Mouse (Mus musculus) granulocyte monocyte progenitor cell, adult 5-6 weeks (primary cell): Measurements from ENCODE around the gene Rabac1. TPM values are rescaled to one million over a fixed set of nuclear protein-coding genes. Genes with fewer than 3 reads are reported as not detected.
A peak's percentile ranks its signal among the peaks of the same experiment; 100 is the strongest.

Experiments used
- ATAC-seq: replicated peaks from 2 replicates; pipeline ENCODE4 v1.8.0; 2016; ENCODE audit warnings: mild to moderate bottlenecking, moderate TSS enrichment, inconsistent platforms; ENCODE audit not compliant: poor library complexity, severe bottlenecking
- total RNA-seq, 2 experiments: library from RNA; stranded (forward) in 1 of 2; stranded (reverse) in 1 of 2; fragments of 200-712, 200-1000 nt in 1 of 2; fragments of >200 nt in 1 of 2; fragmentation: Nextera tagmentation in 1 of 2; gene quantifications; 2 replicates each; pipeline ENCODE4 v1.2.3; 2014 to 2017

Rabac1 gene
- total RNA-seq (2014; fragmentation: Nextera tagmentation) (112 and 164 TPM in 2 replicates), total RNA-seq (2017) (118 and 121 TPM in 2 replicates)

GRCm38 (mm10) chr7:24971972-24972893 is at the start of gene Rabac1:
Rabac1 (minus strand) TSS chr7:24972754.
- peak; percentile 89 for ATAC-seq

DNA sequence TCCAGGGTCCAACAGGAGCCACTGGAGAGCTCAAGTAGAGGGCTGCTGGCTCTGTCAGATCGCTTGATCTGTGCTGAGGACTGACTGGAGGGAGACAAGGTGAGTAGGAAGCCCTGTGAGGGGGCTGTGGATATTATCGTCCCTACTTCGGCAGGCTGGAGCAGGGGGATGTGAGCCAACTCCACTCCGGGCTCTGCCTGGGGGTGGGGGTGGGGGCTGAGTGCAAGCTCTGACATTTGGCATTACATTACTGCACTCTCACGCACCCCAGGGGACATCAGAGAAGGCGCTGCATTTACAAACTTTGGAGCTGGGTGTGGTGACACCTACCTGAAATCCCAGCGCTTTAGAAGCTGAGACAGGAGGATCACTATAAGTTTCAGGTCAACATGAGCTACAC is 39.0 kb upstream of the Rabac1 start:
- no peak for ATAC-seq

DNA sequence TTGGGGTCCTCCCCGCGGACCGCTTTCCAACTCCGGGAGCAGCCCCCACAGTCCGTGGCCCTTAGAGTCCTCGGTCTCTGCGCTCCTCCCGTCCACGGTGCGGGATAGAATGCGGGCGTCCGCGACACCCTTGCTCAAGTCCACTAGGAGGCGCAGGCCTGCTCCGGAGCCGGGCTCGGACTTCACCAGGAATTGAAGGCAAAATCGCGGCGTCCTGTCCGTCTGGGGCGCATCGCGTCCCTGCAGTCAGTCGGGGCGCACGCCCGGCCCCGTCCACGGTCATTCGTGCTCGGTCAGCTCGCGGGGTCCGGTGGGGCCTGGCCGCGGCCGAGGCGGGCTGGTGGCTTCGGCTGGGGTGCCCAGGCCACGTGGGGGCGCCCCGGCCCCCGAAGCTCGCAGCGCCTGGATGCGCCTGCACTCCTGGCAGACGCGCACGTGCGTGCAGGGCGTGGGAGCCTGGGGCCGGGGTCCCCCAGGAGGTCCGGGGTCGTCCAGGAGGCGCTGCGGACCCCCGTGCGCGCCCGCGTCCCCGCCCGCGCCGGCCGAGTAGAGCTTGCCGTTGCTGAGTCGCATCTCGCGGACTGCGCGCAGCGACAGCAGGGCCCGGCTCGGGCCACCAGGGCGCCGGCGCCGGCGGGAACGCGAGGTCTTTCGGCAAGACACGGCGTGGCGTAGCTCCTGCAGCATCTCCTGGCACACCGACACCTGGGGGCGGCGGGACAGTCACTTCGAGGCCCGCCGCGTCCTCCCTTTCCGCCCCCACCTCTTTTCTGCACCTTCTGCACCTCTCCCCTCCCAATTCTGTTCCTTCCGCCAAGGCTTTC is 37.7 kb upstream of the Rabac1 start:
- ATAC-seq = peak; percentile 16

DNA sequence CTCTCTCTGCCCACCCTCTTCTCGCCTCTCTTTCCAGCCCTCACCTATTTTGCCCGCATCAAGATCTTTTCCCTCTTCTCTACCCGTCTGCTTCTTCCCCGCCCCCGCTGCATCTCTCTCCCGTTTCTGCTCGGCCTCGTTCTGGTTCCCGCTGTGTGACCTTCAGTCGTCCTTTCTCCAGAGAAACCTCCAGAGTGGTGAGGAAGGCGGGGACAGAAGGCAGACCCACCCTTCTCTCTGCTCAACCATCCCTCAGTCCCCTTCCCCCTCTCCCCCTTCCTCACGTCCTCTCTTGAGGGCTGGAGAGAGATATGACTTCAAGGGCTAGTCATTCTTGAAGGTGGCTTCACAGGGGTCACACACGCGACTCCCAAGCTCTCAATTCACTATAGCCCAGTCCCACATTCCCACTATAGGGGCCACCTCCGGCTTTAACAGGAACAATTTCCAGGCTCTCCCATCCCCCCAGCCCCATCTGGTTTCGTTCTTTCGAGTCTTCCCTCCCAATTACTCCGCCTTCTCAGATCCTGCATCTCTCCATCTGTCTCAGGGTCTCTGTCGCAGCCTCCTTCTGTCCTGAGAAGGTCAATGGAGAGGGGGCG is 36.6 kb upstream of the Rabac1 start:
- ATAC-seq = no peak

GRCm38 (mm10) chr7:25008635-25009034 is 36.1 kb upstream of the Rabac1 start:
- ATAC-seq = peak; percentile 45

- ATAC-seq = no peak
Measured at GRCm38 (mm10) chr7:25007609-25008374, 35.2 kb upstream of the Rabac1 start.

DNA sequence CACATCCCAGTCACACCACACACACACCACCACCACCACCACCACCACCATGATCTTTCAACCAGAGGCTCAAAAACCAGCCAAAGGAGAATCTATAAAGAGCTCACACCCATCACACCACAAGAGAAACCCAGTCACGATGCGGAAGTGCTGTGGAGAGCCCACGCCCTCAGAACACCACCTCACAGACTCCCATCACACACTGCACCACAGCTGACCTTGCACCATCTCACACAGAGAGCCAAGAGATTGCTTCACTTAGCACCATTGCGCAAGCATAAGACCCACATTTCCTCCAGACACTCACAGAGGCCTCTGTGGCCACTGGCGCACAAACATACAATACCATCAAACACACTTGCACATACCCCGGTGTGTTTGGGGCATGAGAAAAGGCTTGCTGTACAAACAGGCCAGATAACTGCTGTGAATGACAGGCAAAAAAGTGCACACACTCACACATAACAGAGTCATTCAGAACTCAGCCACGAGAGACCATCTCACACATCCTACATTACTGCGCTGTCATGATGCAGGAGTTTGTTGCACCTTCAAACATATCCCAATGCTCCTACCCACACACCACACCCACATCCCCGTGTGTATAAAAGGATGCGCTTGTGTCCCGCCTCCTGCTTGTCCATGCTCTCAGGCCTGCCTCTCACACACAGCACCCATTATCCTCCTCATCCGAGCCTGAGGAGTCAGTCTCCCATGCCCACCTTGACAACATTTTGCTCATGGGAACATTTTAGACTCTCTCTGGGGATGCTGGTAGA is 34.2 kb upstream of the Rabac1 start:
- ATAC-seq = peak; percentile 85

- no peak for ATAC-seq
Measured at GRCm38 (mm10) chr7:25006171-25006570, 33.6 kb upstream of the Rabac1 start.

GRCm38 (mm10) chr7:25005421-25006065 is 33.0 kb upstream of the Rabac1 start, which contains the start of gene Atp1a3:
Atp1a3 (minus strand) TSS chr7:25005958.
- ATAC-seq = peak; percentile 42

GRCm38 (mm10) chr7:25004806-25005205 is 32.3 kb upstream of the Rabac1 start:
- ATAC-seq = no peak

DNA sequence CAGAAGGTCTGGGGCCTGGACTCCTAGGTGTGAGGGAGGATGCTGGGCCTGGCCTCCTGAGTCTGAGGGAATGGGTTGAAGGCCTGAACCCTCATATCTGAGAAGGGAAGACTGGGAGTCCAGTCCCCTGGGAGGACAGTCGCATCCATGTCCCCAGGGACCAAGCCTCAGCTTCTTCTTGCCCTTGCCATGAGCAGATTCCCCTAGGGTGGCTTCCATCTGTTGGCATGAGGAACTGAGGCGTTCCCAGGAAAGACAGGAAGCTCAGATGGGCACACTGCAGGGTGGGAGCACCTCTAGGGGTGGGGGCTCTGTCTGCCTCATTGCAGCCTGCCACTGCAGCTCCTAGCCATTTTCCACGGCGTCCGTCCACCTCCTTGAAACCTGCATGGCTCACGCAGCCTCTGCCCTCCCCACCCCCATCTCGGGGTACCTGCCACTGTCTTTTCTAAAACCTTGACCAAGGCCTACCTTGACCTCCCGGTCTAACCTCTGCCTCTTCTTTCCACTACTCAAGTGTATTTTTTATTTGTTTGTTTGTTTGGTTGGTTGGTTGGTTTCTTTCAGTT is 31.4 kb upstream of the Rabac1 start:
- no peak for ATAC-seq

DNA sequence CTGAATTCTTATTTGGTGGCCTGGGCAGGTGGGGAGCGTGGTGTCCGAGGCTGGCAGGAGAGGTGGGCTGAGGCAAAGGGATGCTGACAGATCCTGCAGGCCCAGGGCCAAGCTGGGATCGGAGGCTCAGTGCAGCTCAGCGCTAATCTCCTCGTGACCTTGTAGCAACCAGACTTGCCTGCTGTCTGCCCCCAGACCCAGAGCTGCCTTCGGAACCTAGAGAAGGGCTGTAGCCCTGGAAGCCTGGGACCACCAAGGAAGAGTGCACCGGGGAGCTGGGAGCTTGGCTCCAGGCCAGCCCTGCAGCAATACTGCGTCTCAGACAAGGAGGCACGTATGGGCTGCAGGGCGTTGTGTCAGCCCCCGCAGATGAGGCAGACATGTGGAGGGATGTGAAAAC is 30.7 kb upstream of the Rabac1 start:
- ATAC-seq = no peak

GRCm38 (mm10) chr7:25000711-25001110 is 28.2 kb upstream of the Rabac1 start:
- ATAC-seq = no peak

DNA sequence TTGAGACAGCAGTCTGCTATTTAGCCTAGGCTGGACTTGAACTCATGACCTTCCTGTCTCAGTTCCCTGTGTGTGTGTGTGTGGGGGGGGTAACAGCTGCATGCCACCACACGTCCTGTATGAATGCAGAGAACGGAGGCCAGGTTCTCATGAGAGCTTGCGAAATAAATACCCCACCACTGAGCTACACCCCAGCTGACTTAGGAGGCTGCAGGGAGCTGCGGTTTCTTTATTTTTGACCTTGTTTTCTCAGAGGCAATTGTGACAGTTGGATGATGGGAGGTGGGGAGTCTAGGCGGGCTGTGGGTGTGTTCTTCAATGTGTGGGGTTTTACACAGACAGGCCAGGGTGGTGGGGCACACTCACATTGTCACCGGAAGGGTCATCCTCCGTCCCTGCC is 27.7 kb upstream of the Rabac1 start:
- ATAC-seq = peak; percentile 93

DNA sequence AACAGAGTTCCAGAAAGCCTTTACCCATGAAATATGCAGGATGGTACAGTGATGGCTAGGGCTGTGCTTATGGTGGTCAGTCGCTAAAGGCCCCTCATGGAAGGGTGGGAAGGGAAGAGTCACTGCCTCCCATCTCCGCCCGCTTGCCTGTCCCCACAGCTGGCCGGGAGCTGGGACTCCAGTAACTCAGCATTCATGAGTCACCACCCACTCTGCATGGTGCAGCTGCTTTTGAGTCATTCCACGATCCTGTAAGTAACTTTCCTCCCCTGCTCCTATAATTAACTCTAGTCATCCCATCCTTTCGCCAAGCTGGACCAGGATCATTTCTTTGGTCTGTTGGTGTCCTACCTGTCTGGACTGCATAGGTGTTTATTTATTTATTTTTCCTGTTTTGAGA is 20.5 kb upstream of the Rabac1 start:
- ATAC-seq = no peak

DNA sequence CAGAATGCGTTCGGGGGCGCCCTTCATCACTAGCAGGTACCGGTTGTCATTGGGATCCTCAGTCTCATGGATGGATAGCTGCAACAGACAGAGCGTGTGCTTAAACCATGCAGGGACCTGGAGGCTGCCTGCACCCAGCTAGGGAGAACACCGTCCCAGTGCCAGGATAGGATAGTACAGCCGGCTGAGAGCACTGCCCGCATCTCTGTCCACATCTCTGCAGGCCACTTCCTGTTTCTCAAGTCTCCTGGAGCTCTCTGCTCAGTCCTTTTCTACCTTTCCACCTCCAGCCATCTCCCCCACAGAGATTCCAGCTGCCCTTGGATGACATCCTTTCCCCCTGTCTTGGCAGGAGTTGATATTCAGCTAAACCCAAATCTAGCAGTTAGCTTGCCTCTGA is 17.9 kb upstream of the Rabac1 start:
- ATAC-seq = peak; percentile 41; the same call in 1 of the 2 replicates

DNA sequence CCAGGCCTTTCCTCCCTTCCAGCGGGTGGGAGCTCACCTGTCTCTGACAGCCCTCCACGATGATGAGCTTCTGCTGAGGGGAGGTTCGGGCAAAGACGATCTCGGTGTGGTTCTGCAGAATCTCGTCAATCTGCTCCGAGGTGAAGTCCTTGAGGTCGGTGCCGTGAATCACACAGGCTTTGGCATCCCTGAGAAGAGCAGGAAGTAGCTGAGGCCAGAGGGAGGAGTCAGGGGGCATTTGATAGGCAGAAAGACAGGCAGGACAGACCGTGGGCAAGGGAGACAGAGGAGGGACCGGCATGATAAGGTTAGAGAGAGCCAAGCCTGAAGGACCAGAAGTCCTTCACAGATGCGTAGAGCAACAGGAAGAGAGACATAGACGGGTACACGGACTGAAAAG is 15.4 kb upstream of the Rabac1 start:
- no peak for ATAC-seq

- no peak for ATAC-seq
Measured at GRCm38 (mm10) chr7:24985799-24986198, 13.2 kb upstream of the Rabac1 start.
